Mouse (Mus musculus) ovary, postnatal 14 days (tissue): Measurements from ENCODE around the gene Rnf216.
A peak's percentile ranks its signal among the peaks of the same experiment; 100 is the strongest.

ENCODE experiments used
- DNase-seq: peaks from one replicate; pipeline ENCODE4 v3.0.0; 2022; ENCODE audit warnings: low spot score

Gene Rnf216

DNA sequence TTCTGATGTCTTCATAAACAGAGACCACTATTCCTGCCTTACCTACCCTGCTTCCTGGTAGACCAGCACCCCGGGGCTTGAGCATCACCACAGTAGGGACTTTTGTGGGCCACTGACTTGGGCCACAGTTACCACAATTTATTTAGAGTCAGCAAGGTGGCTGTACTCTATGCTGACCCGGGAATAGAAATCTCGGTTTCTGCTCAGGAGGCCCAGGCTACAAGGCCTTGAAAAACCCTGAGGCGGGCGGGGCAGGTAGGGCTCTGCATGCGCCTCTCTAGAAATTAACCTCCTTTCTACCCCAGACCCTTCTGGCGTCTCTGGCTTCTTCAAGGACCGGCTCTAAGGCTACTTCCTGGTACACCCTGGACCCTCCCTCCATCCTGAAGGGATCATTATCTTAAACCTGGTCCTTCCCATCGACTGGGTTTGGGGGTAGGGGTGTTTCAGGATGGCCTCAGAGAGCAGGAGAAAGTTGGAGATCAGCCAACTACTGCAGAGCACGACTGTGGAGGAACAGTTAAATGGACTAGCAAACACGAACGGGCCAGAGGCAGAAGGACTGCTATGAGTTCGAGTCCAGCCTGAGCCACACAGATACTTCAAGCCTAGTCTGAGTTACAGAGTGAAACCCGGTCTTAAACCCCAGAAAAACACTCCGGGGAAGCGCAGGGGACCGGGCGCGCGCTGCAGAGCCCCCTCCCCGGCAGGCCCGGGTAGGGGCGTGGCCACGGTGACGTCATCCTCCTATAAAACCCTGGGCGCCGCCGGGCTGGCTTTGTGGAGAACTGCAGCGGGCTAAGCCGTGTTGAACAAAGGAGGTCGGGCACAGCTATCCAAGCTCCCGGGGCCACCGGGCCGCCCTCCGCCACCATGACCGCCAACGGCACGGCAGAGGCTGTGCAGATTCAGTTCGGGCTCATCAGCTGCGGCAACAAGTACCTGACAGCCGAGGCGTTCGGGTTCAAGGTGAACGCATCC lies 152.9 kb downstream of the Rnf216 start, which contains the start of gene Fscn1:
Gene Fscn1 (plus strand): TSS at position 768 of the 981 bp plus-strand sequence.
- peak; percentile 92 for DNase-seq

DNA sequence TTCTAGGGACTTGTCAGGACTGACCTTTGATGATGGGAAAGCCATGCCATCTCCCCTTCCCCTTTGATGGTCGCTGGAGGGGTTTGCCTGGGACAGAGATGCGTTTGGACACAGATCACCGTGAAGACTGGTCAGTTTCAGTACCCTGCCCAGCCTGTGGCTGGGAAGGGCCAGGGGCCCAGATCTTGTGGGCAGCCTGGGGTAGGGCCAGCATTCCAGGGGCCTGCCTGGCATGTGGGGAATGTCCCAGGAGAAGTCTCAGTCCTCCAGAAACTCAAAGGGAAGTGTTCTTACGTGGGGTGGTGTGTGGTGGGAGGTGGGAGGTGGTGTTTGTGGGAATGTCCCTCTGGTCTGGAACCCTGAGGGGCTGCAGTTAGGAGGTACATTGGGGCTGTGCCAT lies 153.6 kb downstream of the Rnf216 start:
- no peak for DNase-seq

DNA sequence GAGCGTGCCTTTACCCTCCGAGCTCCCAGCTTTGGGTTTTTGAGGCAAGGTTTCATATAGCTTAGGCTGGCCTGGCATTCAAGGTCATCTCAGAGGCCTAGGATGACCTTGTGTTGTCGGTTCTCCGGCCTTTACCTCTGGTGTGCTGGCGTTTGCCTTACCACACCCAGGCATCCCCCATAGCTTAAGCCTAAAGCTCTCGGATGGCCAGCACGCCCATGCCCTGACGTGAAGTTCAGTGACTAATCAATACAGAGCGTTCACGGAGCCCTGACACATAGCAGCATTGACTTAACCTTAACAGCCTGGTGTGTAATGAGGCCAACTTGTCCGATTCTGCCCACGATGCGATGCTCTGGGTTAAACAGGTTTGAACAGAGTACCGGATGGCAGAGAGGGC lies 154.3 kb downstream of the Rnf216 start:
- DNase-seq = no peak

DNA sequence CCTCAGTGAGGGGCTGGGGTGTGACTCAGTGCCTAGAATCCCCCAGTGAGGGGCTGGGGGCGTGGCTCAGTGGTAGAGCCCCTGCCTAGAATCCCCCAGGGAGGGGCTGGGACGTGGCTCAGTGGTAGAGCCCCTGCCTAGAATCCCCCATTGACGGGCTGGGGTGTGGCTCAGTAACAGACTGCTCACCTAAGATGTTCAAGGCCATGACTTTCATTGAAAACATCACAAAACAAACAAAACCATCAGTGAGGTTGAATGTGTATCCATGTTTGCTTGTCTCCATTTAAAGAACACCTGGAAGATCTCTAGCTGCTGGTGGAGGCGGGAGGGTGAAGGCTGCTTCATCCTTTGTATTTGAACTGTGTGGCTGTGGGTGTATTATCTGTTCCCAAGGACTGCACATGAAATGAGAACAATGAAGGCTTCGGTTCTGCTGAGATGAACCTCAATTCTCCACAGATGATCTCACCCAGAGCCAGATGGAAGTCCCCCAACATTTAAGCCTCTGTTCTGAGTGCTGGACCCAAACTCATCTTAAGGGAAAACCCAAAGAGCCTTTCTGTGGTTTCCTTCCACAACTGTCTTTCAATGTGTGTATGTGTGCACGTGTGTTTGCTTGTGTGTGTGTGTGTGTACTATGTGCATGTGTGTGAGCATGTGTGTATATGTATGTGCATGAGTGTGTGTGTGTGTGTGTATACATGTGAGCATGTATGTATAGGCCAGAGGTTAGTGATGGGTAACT lies 155.7 kb downstream of the Rnf216 start:
- no peak for DNase-seq

DNA sequence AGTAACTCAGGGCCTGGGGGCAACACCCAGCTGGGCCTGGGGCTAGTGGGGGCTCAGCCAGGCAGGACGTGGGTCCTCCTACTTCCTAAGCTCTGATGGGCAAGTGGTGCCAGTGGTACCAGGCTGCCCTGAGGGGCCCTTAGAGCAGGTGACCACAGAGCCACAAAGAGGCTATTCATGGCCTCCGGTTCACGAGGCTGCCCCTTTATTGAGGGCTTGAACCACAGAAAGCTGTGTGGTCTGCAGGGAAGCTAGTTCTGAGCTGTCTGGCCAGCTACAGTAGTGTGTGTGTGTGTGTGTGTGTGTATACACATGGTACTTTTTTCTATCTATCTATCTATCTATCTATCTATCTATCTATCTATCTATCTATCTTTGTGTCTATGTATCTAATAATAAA lies 159.2 kb downstream of the Rnf216 start:
- no peak for DNase-seq

DNA sequence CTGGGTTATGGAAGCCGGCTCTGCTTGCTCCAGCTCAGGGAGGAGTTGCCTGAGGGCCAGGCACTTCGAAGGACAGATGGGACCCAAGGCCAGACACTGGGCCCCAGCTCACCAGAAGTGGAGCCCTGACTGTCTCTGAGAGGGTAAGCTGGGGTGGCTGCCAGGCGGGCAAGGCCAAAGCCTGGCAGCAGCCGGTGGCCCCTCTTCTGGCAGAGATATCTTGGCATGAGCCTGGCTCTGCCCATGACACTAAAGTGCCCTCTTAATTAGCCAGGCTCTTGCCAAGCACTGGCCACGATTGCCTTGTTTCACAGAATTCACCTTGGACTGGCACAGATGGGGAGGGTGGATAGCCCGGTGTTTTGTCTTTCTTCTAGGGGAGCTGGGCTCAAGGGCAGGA lies 162.4 kb downstream of the Rnf216 start:
- no peak for DNase-seq

DNA sequence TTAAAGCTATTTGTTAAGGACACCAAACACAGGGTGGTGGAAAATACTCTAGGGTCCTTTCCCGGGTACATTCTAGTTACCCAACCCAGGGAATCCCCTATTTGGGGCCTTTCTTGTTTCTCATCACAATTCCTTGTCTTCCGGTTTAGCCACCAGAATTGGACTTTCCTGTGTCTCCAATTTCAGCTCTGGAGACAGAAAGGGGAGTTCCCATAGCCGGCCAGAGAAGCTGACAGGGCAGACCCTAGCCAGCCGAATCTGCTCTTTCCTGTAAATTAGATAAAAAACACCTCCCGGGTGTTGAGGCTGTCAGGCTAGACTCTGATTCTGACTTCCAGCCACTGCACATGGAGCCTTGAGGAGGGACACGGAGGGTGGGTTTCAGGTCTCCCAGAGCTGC lies 163.2 kb downstream of the Rnf216 start:
- no peak for DNase-seq

DNA sequence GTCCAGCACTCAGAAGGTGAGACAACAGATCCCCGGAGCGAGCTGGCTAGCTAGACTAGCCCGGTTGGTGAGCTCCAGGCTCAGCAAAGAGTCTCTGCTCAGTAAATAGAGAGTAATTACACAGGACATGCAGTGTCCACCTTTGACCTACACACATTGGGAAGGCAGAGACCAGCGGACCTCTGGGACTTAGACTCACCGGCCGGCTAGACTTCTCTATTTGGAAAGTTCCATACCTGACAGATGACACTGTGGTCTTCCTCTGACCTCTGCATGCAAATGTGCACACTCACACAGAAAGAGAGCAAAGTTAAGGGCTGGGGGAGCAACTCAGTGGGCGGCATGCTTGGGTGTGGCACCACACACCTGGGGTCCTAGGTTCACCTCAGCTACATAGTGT lies 165.3 kb downstream of the Rnf216 start:
- DNase-seq = no peak

DNA sequence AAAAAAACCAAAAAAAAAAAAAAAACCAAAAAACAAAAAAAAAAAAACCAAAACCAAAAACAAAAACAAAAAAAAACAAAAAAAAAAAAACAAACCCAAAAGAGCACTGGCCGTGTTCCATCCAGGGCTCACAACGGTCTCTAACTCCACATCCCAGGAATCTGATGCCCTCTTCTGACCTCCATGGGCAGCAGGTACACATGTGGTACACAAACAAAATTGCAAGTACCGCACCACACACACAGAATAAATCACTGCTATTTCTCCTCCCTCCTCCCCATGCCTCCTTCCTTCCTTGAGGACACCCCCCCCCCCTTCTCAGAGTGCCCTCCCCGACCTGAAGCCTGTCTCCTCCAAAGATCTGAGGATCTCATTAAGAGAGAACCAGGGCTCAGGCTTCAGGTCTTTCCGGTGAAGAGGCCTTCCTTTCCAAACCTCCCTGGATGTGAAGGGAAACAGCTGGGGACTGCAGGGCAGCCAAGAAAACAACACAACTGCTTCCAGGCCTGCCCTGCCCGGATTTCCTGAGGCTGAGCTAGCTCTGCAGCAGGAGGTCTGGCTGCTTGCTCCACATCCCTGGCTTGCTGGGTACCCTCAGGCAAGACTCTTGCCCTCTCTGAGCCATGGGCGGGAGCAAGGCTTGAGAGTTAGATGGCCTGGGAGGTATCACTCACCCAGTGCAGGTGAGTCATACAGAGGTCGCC lies 167.7 kb downstream of the Rnf216 start:
- no peak for DNase-seq
